ENCODE assay signal across 9 mouse cellular contexts in genomic region chr17:29439992-29440391, GRCm38 (mm10). TPM values are rescaled to one million over a fixed set of nuclear protein-coding genes. Genes with fewer than 3 reads are reported as not detected.
DNase-seq lines count a peak whose midpoint lies in the region; ATAC-seq and TF ChIP-seq lines count a peak whose summit lies in the region.
"Had no signal": no experiment of that assay in that cellular context is flagged by ENCODE, and none has a peak within 500 bp of the region (broad histone marks: within the 10 kb centered on the region; RNA-seq: fewer than 3 reads in every experiment).

No protein-coding gene starts in this region.

- H3K27ac ChIP-seq in heart, postnatal 0 days (ENCODE audit: low read depth), result peak overlapping the region; percentile 80
- H3K27ac ChIP-seq in small intestine, adult 2 months (ENCODE audit: insufficient read depth, low read depth, low read length), result peak overlapping the region; percentile 99
- H3K27ac ChIP-seq: layer of hippocampus, adult 2 months had no signal

- H3K27me3 ChIP-seq in heart, postnatal 0 days (ENCODE audit: control insufficient read depth, insufficient read depth, low read length), result no peaks in the 10 kb centered on the region
- no peaks in the 10 kb centered on the region for H3K27me3 ChIP-seq in small intestine, adult 2 months (ENCODE audit: control insufficient read depth, insufficient read depth, low read length)

- no peak for TF ChIP-seq EP300 in heart, postnatal 0 days (IDR thresholded peaks at IDR 0.05; ENCODE audit: low read depth)

- no peak for ATAC-seq in heart, postnatal 0 days (ENCODE audit: insufficient read depth, low read depth)
- ATAC-seq in CD4-positive, CD25-positive, alpha-beta regulatory T cell, adult 4 months, result no peak

- no peak overlapping the region for H3K4me2 ChIP-seq in heart, postnatal 0 days (ENCODE audit: low read depth, low read length)

- H3K4me3 ChIP-seq in heart, postnatal 0 days (ENCODE audit: low read depth, low read length), result no peak overlapping the region
- H3K4me3 ChIP-seq in small intestine, adult 2 months (ENCODE audit: low read depth, low read length), result no peak overlapping the region
- H3K4me3 ChIP-seq: layer of hippocampus, adult 2 months had no signal

- peak; percentile 72 for DNase-seq in lung, postnatal 25 days (ENCODE audit: low spot score)
- no peak for DNase-seq in lung, postnatal 4 days
- peak; percentile 73 for DNase-seq in adrenal gland, adult 8-10 months
- no peak for DNase-seq in heart, postnatal 0 days (ENCODE audit: low spot score)
- DNase-seq in gastrocnemius, postnatal 10 days, result no peak
- DNase-seq: thymus, postnatal 14 days had no signal

- no peaks in the 10 kb centered on the region for H3K9me3 ChIP-seq in heart, postnatal 0 days (replicated peaks; ENCODE audit: control insufficient read depth, low read length)

- H3K36me3 ChIP-seq in heart, postnatal 0 days (replicated peaks; ENCODE audit: control insufficient read depth, insufficient read depth, low read length), result no peaks in the 10 kb centered on the region
- H3K36me3 ChIP-seq in small intestine, adult 2 months (ENCODE audit: control insufficient read depth, insufficient read depth, low read length), result no peaks in the 10 kb centered on the region

- no peak for TF ChIP-seq POLR2A in small intestine, adult 2 months (IDR thresholded peaks at IDR 0.05; ENCODE audit: low read depth, low read length)

- H3K9ac ChIP-seq in heart, postnatal 0 days (replicated peaks; ENCODE audit: low read depth, low read length), result no peak overlapping the region

- H3K4me1 ChIP-seq in heart, postnatal 0 days (ENCODE audit: control insufficient read depth, insufficient read depth), result peaks cover 35% of the 10 kb centered on the region
- H3K4me1 ChIP-seq in small intestine, adult 2 months (ENCODE audit: control insufficient read depth, insufficient read depth, insufficient read length, low read length), result peaks cover 53% of the 10 kb centered on the region

- WGBS in heart, postnatal 0 days, result 47% methylated on average over 4 of the region's 4 CpGs
- WGBS in small intestine, adult 2 months, result 21% methylated on average over 4 of the region's 4 CpGs

- TF ChIP-seq CTCF in heart, postnatal 0 days (IDR thresholded peaks at IDR 0.05; ENCODE audit: low read depth), result no peak
- no peak for TF ChIP-seq CTCF in small intestine, adult 2 months (IDR thresholded peaks at IDR 0.05; ENCODE audit: extremely low read depth, insufficient read length, insufficient replicate concordance, low read depth, low read length)

RNA-seq across cellular contexts. Expression of gene Pim1, which starts 50.6 kb away (rescaled TPM):
- total RNA-seq in adrenal gland, adult 8-10 months (2022), result 100 to 1,000 TPM in 1 of 4 experiments, 10 to 100 TPM in 3; 55.1 to 168 (median 83.0) TPM
- total RNA-seq in heart, postnatal 0 days (2014; rRNA removed; ENCODE audit: low replicate concordance), result 58.4 and 81.0 TPM in 2 replicates
- polyA plus RNA-seq in heart, postnatal 0 days (2015; fragmentation: Nextera tagmentation; extraction: Ambion mirVana), result 28.6 and 29.2 TPM in 2 replicates
- 38.9 and 160 TPM in 2 replicates for polyA plus RNA-seq in small intestine, adult 2 months (2012; rRNA removed)
- total RNA-seq in gastrocnemius, postnatal 10 days (2021), result 10 to 100 TPM; 15.0 to 23.3 TPM
- 100 to 1,000 TPM; 484 to 510 TPM for polyA plus RNA-seq in CD4-positive, CD25-positive, alpha-beta regulatory T cell, adult 4 months (2017; shearing (Covaris generic))

Comparison
In these comparisons a context has a peak if more than half of its experiments do, and no peak if none do; other contexts are left out.
1. DNase-seq: peak in lung, postnatal 25 days (single experiment) and adrenal gland, adult 8-10 months (single experiment); none in lung, postnatal 4 days (0 of 2), heart, postnatal 0 days (single experiment) and gastrocnemius, postnatal 10 days (single experiment).